Comparison of ENCODE assay signal across 8 mouse cellular contexts in the genomic region with DNA sequence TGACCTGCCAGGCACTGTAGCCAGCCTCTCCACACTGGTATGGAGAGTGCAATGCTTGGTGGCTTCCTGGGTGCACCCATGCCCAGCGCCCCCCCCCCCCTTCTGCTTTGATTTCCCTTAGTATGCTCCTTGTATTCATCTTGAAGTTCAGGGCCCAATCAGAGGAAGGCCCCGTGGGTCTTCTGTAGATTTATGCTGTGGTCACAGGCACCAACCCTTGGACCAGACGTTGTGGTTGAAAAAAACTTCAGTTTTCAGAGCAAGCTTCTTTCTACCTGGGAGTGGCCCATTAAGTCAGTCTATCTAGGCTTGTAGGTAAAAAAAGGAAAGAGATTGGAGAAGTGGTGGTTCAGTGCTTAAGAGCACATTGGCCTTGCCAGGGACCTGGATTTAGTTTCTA. TPM values are rescaled to one million over a fixed set of nuclear protein-coding genes. Genes with fewer than 3 reads are reported as not detected.
A peak's percentile ranks its signal among the peaks of the same experiment; 100 is the strongest.
DNase-seq lines count a peak whose midpoint lies in the region; ATAC-seq and TF ChIP-seq lines count a peak whose summit lies in the region.

No protein-coding gene starts in this region.

- H3K36me3 ChIP-seq in megakaryocyte, embryonic 14.5 days (replicated peaks; ENCODE audit: low read length) = peaks cover 8% of the 10 kb centered on the region
- H3K36me3 ChIP-seq in limb, embryonic 13.5 days = peaks cover 7% of the 10 kb centered on the region
- peaks cover 2% of the 10 kb centered on the region; the same call in 1 of the 2 replicates for H3K36me3 ChIP-seq in small intestine, adult 2 months (ENCODE audit: control insufficient read depth, insufficient read depth, low read length)

- peaks cover 62% of the 10 kb centered on the region for H3K4me1 ChIP-seq in megakaryocyte, embryonic 14.5 days
- H3K4me1 ChIP-seq in embryonic fibroblast, embryonic 13.5 days (ENCODE audit: control insufficient read depth, insufficient read depth, low read length) = peaks cover 6% of the 10 kb centered on the region
- H3K4me1 ChIP-seq in limb, embryonic 13.5 days = peaks cover 46% of the 10 kb centered on the region
- peaks cover 2% of the 10 kb centered on the region; the same call in 1 of the 2 replicates for H3K4me1 ChIP-seq in small intestine, adult 2 months (ENCODE audit: control insufficient read depth, insufficient read depth, insufficient read length, low read length)

- WGBS in limb, embryonic 13.5 days = 11% methylated on average over 3 of the region's 3 CpGs
- WGBS in small intestine, adult 2 months = 12% methylated on average over 3 of the region's 3 CpGs

- no peaks in the 10 kb centered on the region for H3K9me3 ChIP-seq in megakaryocyte, embryonic 14.5 days
- no peaks in the 10 kb centered on the region for H3K9me3 ChIP-seq in limb, embryonic 13.5 days

- peak overlapping the region; percentile 82; the same call in 1 of the 2 replicates for H3K27ac ChIP-seq in embryonic fibroblast, embryonic 13.5 days (ENCODE audit: insufficient read depth, low read length)
- no peak overlapping the region for H3K27ac ChIP-seq in limb, embryonic 13.5 days
- H3K27ac ChIP-seq in small intestine, adult 2 months (ENCODE audit: insufficient read depth, low read depth, low read length) = peak overlapping the region; percentile 75; the same call in 1 of the 2 replicates

- no peaks in the 10 kb centered on the region for H3K27me3 ChIP-seq in megakaryocyte, embryonic 14.5 days (replicated peaks)
- H3K27me3 ChIP-seq in limb, embryonic 13.5 days = no peaks in the 10 kb centered on the region
- no peaks in the 10 kb centered on the region for H3K27me3 ChIP-seq in small intestine, adult 2 months (ENCODE audit: control insufficient read depth, insufficient read depth, low read length)

- H3K4me3 ChIP-seq in megakaryocyte, embryonic 14.5 days (replicated peaks) = peak overlapping the region; percentile 95
- H3K4me3 ChIP-seq in embryonic fibroblast, embryonic 13.5 days (ENCODE audit: insufficient read depth, low read length) = peak overlapping the region; percentile 85
- H3K4me3 ChIP-seq in limb, embryonic 13.5 days = peak overlapping the region; percentile 64
- peak overlapping the region; percentile 15; the same call in 1 of the 2 replicates for H3K4me3 ChIP-seq in small intestine, adult 2 months (ENCODE audit: low read depth, low read length)

- no peak for ATAC-seq in megakaryocyte, adult 5-6 weeks (ENCODE audit: poor library complexity, severe bottlenecking)
- ATAC-seq in limb, embryonic 13.5 days (ENCODE audit: low FRiP score, low read depth) = no peak

- intact Hi-C loops in left cerebral cortex, postnatal 4 days (cut with DNase I) = no loop called here

- no peak for TF ChIP-seq POLR2A in embryonic fibroblast, embryonic 13.5 days (IDR thresholded peaks at IDR 0.05; ENCODE audit: low read depth, low read length)
- no peak for TF ChIP-seq POLR2A in small intestine, adult 2 months (IDR thresholded peaks at IDR 0.05; ENCODE audit: low read depth, low read length)

- peak overlapping the region; percentile 89 for H3K4me2 ChIP-seq in limb, embryonic 13.5 days (replicated peaks)

- no peak for TF ChIP-seq CTCF in embryonic fibroblast, embryonic 13.5 days (IDR thresholded peaks at IDR 0.05; ENCODE audit: borderline replicate concordance, insufficient read depth, low read length)
- no peak for TF ChIP-seq CTCF in small intestine, adult 2 months (IDR thresholded peaks at IDR 0.05; ENCODE audit: extremely low read depth, insufficient read length, insufficient replicate concordance, low read depth, low read length)

- peak overlapping the region; percentile 81 for H3K9ac ChIP-seq in limb, embryonic 13.5 days

- DNase-seq in left cerebral cortex, postnatal 4 days = no peak
- DNase-seq in adrenal gland, postnatal 14 days = no peak
- no peak for DNase-seq in retina, embryonic 14.5 days (ENCODE audit: low spot score)

RNA-seq across cellular contexts. Expression of a gene that starts 6.6 kb away (rescaled TPM):
- 207 and 239 TPM in 2 replicates for polyA plus RNA-seq in megakaryocyte, embryonic 14.5 days (2012; ENCODE audit: insufficient read depth, low replicate concordance)
- total RNA-seq in megakaryocyte, adult 5-6 weeks (2015) = 160 and 167 TPM in 2 replicates
- 634 and 647 TPM in 2 replicates for total RNA-seq in megakaryocyte, adult 5-6 weeks (2017)
- polyA plus RNA-seq in embryonic fibroblast, embryonic 13.5 days (2011; ENCODE audit: insufficient read length, low read depth, missing spikeins) = 457 and 582 TPM in 2 replicates
- polyA plus RNA-seq in limb, embryonic 13.5 days (2015; fragmentation: Nextera tagmentation; extraction: Ambion mirVana) = 514 and 554 TPM in 2 replicates
- polyA plus RNA-seq in small intestine, adult 2 months (2012; rRNA removed) = 19.2 and 40.4 TPM in 2 replicates
- 100 to 1,000 TPM; 323 to 344 TPM for total RNA-seq in left cerebral cortex, postnatal 4 days (2021)
- 250 and 278 TPM in 2 replicates for total RNA-seq in adrenal gland, postnatal 14 days (2021)

RNA-seq across cellular contexts. Expression of a gene that starts 13.7 kb away (rescaled TPM):
- polyA plus RNA-seq in megakaryocyte, embryonic 14.5 days (2012; ENCODE audit: insufficient read depth, low replicate concordance) = 19.4 and 62.2 TPM in 2 replicates
- 3.0 and 4.8 TPM in 2 replicates for total RNA-seq in megakaryocyte, adult 5-6 weeks (2015)
- total RNA-seq in megakaryocyte, adult 5-6 weeks (2017) = 7.0 and 9.1 TPM in 2 replicates
- polyA plus RNA-seq in embryonic fibroblast, embryonic 13.5 days (2011; ENCODE audit: insufficient read length, low read depth, missing spikeins) = 6.5 and 8.2 TPM in 2 replicates
- polyA plus RNA-seq in limb, embryonic 13.5 days (2015; fragmentation: Nextera tagmentation; extraction: Ambion mirVana) = 8.6 and 10.0 TPM in 2 replicates
- 4.9 and 7.8 TPM in 2 replicates for polyA plus RNA-seq in small intestine, adult 2 months (2012; rRNA removed)
- total RNA-seq in left cerebral cortex, postnatal 4 days (2021) = 1 to 10 TPM; 2.1 to 2.6 TPM
- 5.7 and 10.9 TPM in 2 replicates for total RNA-seq in adrenal gland, postnatal 14 days (2021)

RNA-seq across cellular contexts. Expression of a gene that starts 15.1 kb away (rescaled TPM):
- polyA plus RNA-seq in megakaryocyte, embryonic 14.5 days (2012; ENCODE audit: insufficient read depth, low replicate concordance) = 11.7 and 12.4 TPM in 2 replicates
- 0.91 and 1.2 TPM in 2 replicates for total RNA-seq in megakaryocyte, adult 5-6 weeks (2015)
- 1.8 and 5.7 TPM in 2 replicates for total RNA-seq in megakaryocyte, adult 5-6 weeks (2017)
- polyA plus RNA-seq in embryonic fibroblast, embryonic 13.5 days (2011; ENCODE audit: insufficient read length, low read depth, missing spikeins) = 9.2 and 10.8 TPM in 2 replicates
- 40.4 and 42.5 TPM in 2 replicates for polyA plus RNA-seq in limb, embryonic 13.5 days (2015; fragmentation: Nextera tagmentation; extraction: Ambion mirVana)
- polyA plus RNA-seq in small intestine, adult 2 months (2012; rRNA removed) = 7.5 and 8.3 TPM in 2 replicates
- total RNA-seq in left cerebral cortex, postnatal 4 days (2021) = 10 to 100 TPM; 61.4 to 71.8 TPM
- 18.5 and 20.2 TPM in 2 replicates for total RNA-seq in adrenal gland, postnatal 14 days (2021)

RNA-seq across cellular contexts. Expression of a gene that starts 29.7 kb away (rescaled TPM):
- polyA plus RNA-seq in megakaryocyte, embryonic 14.5 days (2012; ENCODE audit: insufficient read depth, low replicate concordance) = 58.2 and 66.6 TPM in 2 replicates
- 20.3 and 24.6 TPM in 2 replicates for total RNA-seq in megakaryocyte, adult 5-6 weeks (2015)
- 8.2 and 10.7 TPM in 2 replicates for total RNA-seq in megakaryocyte, adult 5-6 weeks (2017)
- 26.8 and 30.5 TPM in 2 replicates for polyA plus RNA-seq in embryonic fibroblast, embryonic 13.5 days (2011; ENCODE audit: insufficient read length, low read depth, missing spikeins)
- 25.3 and 27.9 TPM in 2 replicates for polyA plus RNA-seq in limb, embryonic 13.5 days (2015; fragmentation: Nextera tagmentation; extraction: Ambion mirVana)
- polyA plus RNA-seq in small intestine, adult 2 months (2012; rRNA removed) = 81.4 and 175 TPM in 2 replicates
- 10 to 100 TPM; 14.9 to 15.6 TPM for total RNA-seq in left cerebral cortex, postnatal 4 days (2021)
- 13.9 and 18.3 TPM in 2 replicates for total RNA-seq in adrenal gland, postnatal 14 days (2021)

Comparison
In these comparisons a context has a peak if more than half of its experiments do, and no peak if none do; other contexts are left out.
1. H3K4me3 ChIP-seq: peak in every context shown above with its lines; median percentile 95 in megakaryocyte, embryonic 14.5 days; 85 in embryonic fibroblast, embryonic 13.5 days; 64 in limb, embryonic 13.5 days; 15 in small intestine, adult 2 months.